Mouse (Mus musculus) testis, adult 2 months (tissue): Measurements from ENCODE around the gene Tapbpl.
A peak's percentile ranks its signal among the peaks of the same experiment; 100 is the strongest.

Source experiments
- CTCF ChIP-seq: fragments of 200-500 bp; IDR thresholded peaks from 2 replicates; pipeline ENCODE4 v1.5.1; 2012; ENCODE audit warnings: low read depth, mild to moderate bottlenecking, inconsistent platforms, low read length, moderate library complexity; ENCODE audit not compliant: control insufficient read depth, insufficient read depth, insufficient replicate concordance
- POLR2A ChIP-seq: fragments of 200-500 bp; IDR thresholded peaks from 2 replicates; pipeline ENCODE4 v1.6.1; 2012; ENCODE audit warnings: low read depth, mild to moderate bottlenecking, inconsistent platforms, low read length, moderate library complexity; ENCODE audit not compliant: control insufficient read depth

- peak; percentile 52; the same call in 1 of the 2 replicates for TF ChIP-seq POLR2A
- TF ChIP-seq CTCF, result no peak
Observed at GRCm38 (mm10) chr6:125265239-125265638, 33.6 kb upstream of the Tapbpl start.
